Mouse (Mus musculus) CH12.LX (cell line): ENCODE data around the gene Tnni1.

Experiments used
- CHD2 ChIP-seq: IDR thresholded peaks from 2 replicates; pipeline ENCODE4 v1.6.1; 2011; ENCODE audit warnings: low read length, improper control_type of control experiment
- CTCF ChIP-seq, 2 experiments: IDR thresholded peaks in 1 of 2; conservative IDR thresholded peaks in 1 of 2; 2 replicates each; pipeline ENCODE4 v1.5.1; 2011 to 2012; ENCODE audit warnings: low read depth in 2 of 2, low read length in 2 of 2, improper control_type of control experiment in 1 of 2, inconsistent platforms in 1 of 2, mild to moderate bottlenecking in 1 of 2, moderate library complexity in 1 of 2
- ELF1 ChIP-seq: IDR thresholded peaks from 2 replicates; pipeline ENCODE4 v1.6.1; 2014; ENCODE audit warnings: low read depth, mild to moderate bottlenecking, inconsistent platforms, low read length, improper control_type of control experiment
- EP300 ChIP-seq: IDR thresholded peaks from 2 replicates; pipeline ENCODE4 v1.6.1; 2011; ENCODE audit warnings: low read length, improper control_type of control experiment
- ETS1 ChIP-seq: conservative IDR thresholded peaks from 2 replicates; pipeline ENCODE4 v1.6.1; 2012; ENCODE audit warnings: low read depth, mild to moderate bottlenecking, inconsistent platforms, low read length, improper control_type of control experiment, moderate library complexity
- GABPA ChIP-seq: IDR thresholded peaks from 2 replicates; pipeline ENCODE4 v1.6.1; 2012; ENCODE audit warnings: low read depth, low read length, improper control_type of control experiment, inconsistent platforms; ENCODE audit not compliant: insufficient replicate concordance
- MAFK ChIP-seq: IDR thresholded peaks from 2 replicates; pipeline ENCODE4 v1.6.1; 2011; ENCODE audit warnings: low read length, improper control_type of control experiment; ENCODE audit not compliant: insufficient replicate concordance
- NRF1 ChIP-seq: IDR thresholded peaks from 2 replicates; pipeline ENCODE4 v1.6.1; 2014; ENCODE audit warnings: low read depth, mild to moderate bottlenecking, inconsistent platforms, low read length, improper control_type of control experiment, moderate library complexity
- POLR2A ChIP-seq: IDR thresholded peaks from 2 replicates; pipeline ENCODE4 v1.6.1; 2011; ENCODE audit warnings: low read depth, mild to moderate bottlenecking, improper control_type of control experiment, low read length
- RAD21 ChIP-seq: IDR thresholded peaks from 2 replicates; pipeline ENCODE4 v1.6.1; 2011; ENCODE audit warnings: low read depth, mild to moderate bottlenecking, low read length, improper control_type of control experiment, moderate library complexity
- USF2 ChIP-seq: conservative IDR thresholded peaks from 2 replicates; pipeline ENCODE4 v1.6.1; 2011; ENCODE audit warnings: low read depth, low read length, improper control_type of control experiment
- ZC3H11A ChIP-seq: IDR thresholded peaks from 2 replicates; pipeline ENCODE4 v1.6.1; 2012; ENCODE audit warnings: low read depth, mild to moderate bottlenecking, inconsistent platforms, low read length, improper control_type of control experiment

- no peak for TF ChIP-seq NRF1
- TF ChIP-seq CTCF (conservative IDR thresholded peaks at IDR 0.05 in 1 of 2, IDR thresholded peaks at IDR 0.05 in 1 of 2; ENCODE audit: low read depth in 2 of 2, low read length in 2 of 2), result no peak
- no peak for TF ChIP-seq GABPA
- no peak for TF ChIP-seq RAD21
- no peak for TF ChIP-seq EP300
- TF ChIP-seq MAFK, result no peak
- no peak for TF ChIP-seq ETS1
- no peak for TF ChIP-seq POLR2A
- no peak for TF ChIP-seq CHD2
- no peak for TF ChIP-seq ELF1
- TF ChIP-seq ZC3H11A, result no peak
- TF ChIP-seq USF2, result no peak
These were observed 44.9 kb upstream of the Tnni1 start for GRCm38 (mm10) chr1:135734225-135734937.
